Mouse (Mus musculus) stomach, postnatal 0 days (tissue): ENCODE measurements at regions not wholly inside any gene's neighbourhood (a gene's known extent, or its start where the extent isn't known, plus 50 kb on each side); places are given as distances from the start of the nearest gene placed in this dataset.

Experiments
- ATAC-seq: fragments of 200-750 bp; cut with Nextera tagmentation; 2 replicates; pipeline ENCODE4 v1.8.0; 2017; ENCODE audit not compliant: low FRiP score, low TSS enrichment
- DNase-seq: peaks from one replicate; pipeline ENCODE4 v3.0.0-alpha.2; 2016; ENCODE audit warnings: low spot score
- H3K27ac ChIP-seq: fragments of 300-500 bp; sonication (generic); replicated peaks from 2 replicates; pipeline ENCODE4 v1.5.1; 2014; ENCODE audit warnings: mild to moderate bottlenecking, control low read depth
- H3K27me3 ChIP-seq: fragments of 300-500 bp; sonication (generic); 2 replicates; pipeline ENCODE4 v1.6.1; 2014; ENCODE audit warnings: low read length; ENCODE audit not compliant: control insufficient read depth, insufficient read depth
- H3K36me3 ChIP-seq: fragments of 300-500 bp; sonication (generic); 2 replicates; pipeline ENCODE4 v1.6.1; 2014; ENCODE audit warnings: low read length, mixed read lengths; ENCODE audit not compliant: control insufficient read depth, insufficient read depth
- H3K4me1 ChIP-seq: fragments of 300-500 bp; sonication (generic); replicated peaks from 2 replicates; pipeline ENCODE4 v1.6.1; 2014; ENCODE audit warnings: antibody characterized with exemption; ENCODE audit not compliant: control insufficient read depth, insufficient read depth
- H3K4me2 ChIP-seq: fragments of 300-500 bp; sonication (generic); replicated peaks from 2 replicates; pipeline ENCODE4 v1.6.1; 2014; ENCODE audit warnings: low read depth, mild to moderate bottlenecking, control low read depth, moderate library complexity
- H3K4me3 ChIP-seq: fragments of 300-500 bp; sonication (generic); 2 replicates; pipeline ENCODE4 v1.5.1; 2014; ENCODE audit warnings: low read depth, low read length, control low read depth
- H3K9ac ChIP-seq: fragments of 300-500 bp; sonication (generic); 2 replicates; pipeline ENCODE4 v1.6.1; 2014; ENCODE audit warnings: mild to moderate bottlenecking, low read length, control low read depth, mixed read lengths
- H3K9me3 ChIP-seq: fragments of 300-500 bp; sonication (generic); 2 replicates; pipeline ENCODE4 v1.6.1; 2016; ENCODE audit warnings: low read length; ENCODE audit not compliant: control insufficient read depth
- CTCF ChIP-seq: IDR thresholded peaks from 2 replicates; pipeline ENCODE4 v1.5.1; 2016; ENCODE audit warnings: antibody characterized with exemption, low read depth, mild to moderate bottlenecking, moderate library complexity
- EP300 ChIP-seq: optimal IDR thresholded peaks from 2 replicates; pipeline ENCODE3; 2016; ENCODE audit warnings: antibody characterized with exemption
- WGBS: fragments of 180-500 bp; shearing (Covaris S2); extraction: QIAGEN DNeasy Blood & Tissue Kit; methylation state at CpG from one replicate; pipeline ENCODE4 v1.1.7; 2014; 5-methylcytosine and 5-hydroxymethylcytosine counted together

DNA sequence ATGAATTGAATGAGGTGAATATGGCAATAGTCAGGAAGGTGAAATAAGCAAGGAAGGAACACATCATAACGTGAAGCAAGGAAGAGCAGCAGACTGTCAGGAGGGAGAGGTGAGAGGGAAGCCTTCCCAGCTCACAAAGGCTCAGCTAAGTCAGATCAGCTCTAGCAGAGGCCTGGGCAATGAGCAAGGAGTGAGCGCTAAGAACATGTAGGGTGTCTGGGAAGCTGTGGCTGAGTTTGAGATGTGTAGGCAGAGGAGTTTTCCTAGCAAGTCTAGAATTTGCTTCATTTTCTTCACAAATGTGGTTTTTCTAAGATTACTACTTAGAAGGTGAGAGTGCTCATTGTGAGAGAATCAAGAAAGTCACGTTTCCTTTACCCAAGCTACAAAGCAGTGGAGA lies 803.5 kb upstream of the Chrm3 start:
- no peak overlapping the region for H3K4me3 ChIP-seq
- no peak overlapping the region for H3K27ac ChIP-seq
- DNase-seq, result no peak
- 69% methylated on average over 3 of the region's 3 CpGs for WGBS
- TF ChIP-seq EP300 (no peak), CTCF (no peak)
- no peaks in the 10 kb centered on the region for H3K36me3 ChIP-seq
- H3K4me2 ChIP-seq, result no peak overlapping the region
- no peak for ATAC-seq
- no peaks in the 10 kb centered on the region for H3K4me1 ChIP-seq
- H3K9ac ChIP-seq, result no peak overlapping the region
- no peaks in the 10 kb centered on the region for H3K9me3 ChIP-seq
- no peaks in the 10 kb centered on the region for H3K27me3 ChIP-seq

DNA sequence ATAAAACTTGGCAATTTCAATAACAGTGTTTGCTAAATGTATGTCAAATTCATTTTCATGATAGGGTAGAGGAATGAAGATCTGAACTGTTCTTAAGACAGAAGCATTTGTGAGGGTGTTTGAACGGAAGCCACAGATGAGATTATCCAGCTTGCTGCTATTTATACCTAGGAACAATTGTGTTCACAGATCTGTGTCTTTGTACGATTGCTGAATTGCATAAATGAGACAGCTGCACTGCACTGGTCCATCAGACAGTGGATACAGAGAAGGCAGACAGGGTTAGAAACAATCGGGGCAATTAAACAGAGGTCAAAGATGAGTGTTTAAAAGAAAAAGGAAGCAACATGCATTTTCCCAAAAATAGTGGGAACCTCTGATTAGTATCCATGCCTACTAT lies 786.6 kb upstream of the Chrm3 start:
- H3K36me3 ChIP-seq, result no peaks in the 10 kb centered on the region
- H3K9me3 ChIP-seq, result no peaks in the 10 kb centered on the region
- H3K9ac ChIP-seq, result no peak overlapping the region
- ATAC-seq (no peak), DNase-seq (no peak)
- WGBS, result 75% methylated on average over 3 of the region's 3 CpGs
- no peak for TF ChIP-seq CTCF
- no peak for TF ChIP-seq EP300
- H3K27me3 ChIP-seq, result no peaks in the 10 kb centered on the region
- no peak overlapping the region for H3K27ac ChIP-seq
- H3K4me2 ChIP-seq, result no peak overlapping the region
- no peak overlapping the region for H3K4me3 ChIP-seq
- H3K4me1 ChIP-seq, result no peaks in the 10 kb centered on the region

DNA sequence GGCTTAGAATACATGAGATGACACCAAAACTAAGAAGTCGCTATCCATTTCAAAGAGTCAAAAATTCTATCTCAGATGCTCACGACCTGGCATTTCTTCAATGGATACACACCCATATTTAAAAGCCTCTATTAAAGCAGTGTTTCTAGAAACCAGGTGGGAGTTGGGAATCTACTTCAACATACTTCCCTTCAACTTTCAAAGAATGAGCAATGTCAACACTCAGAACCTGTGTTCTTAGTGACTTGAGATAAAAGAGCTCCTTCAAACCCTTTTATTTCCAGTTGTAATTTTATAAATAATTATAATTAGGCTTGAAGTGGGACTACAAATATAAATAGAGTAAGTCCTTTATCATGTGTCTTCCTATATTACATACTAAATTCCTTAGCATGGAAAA lies 747.0 kb upstream of the Chrm3 start:
- 78% methylated on average over 2 of the region's 2 CpGs for WGBS
- Histone ChIP-seq H3K27me3 (no peaks in the 10 kb centered on the region), H3K9me3 (no peaks in the 10 kb centered on the region), H3K36me3 (no peaks in the 10 kb centered on the region), H3K4me3 (no peak overlapping the region), H3K4me2 (no peak overlapping the region), H3K4me1 (no peaks in the 10 kb centered on the region), H3K9ac (no peak overlapping the region), H3K27ac (no peak overlapping the region)
- TF ChIP-seq CTCF, result no peak
- no peak for TF ChIP-seq EP300
- DNase-seq (no peak), ATAC-seq (no peak)

DNA sequence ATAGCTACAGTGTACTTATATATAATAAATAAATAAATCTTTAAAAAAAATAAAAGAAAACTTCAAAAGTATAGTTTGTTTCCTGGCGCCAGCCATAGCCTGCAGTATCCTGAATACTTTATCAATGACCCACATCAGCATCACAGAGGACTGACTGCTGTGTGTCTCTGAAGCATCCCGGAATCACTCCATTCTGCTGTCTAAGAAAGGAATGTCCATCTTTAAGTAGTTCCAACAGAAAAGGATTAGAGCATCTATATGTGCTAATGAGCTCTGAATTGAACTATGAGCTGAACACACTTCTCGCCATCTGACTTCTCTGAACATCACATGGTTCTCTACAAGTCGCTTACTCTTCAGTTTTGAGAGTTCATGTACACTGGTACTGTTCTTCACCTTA lies 745.8 kb upstream of the Chrm3 start:
- ATAC-seq (no peak), DNase-seq (no peak)
- 91% methylated on average over 4 of the region's 4 CpGs for WGBS
- Histone ChIP-seq H3K27ac (no peak overlapping the region), H3K9me3 (no peaks in the 10 kb centered on the region), H3K4me1 (no peaks in the 10 kb centered on the region), H3K4me2 (no peak overlapping the region), H3K27me3 (no peaks in the 10 kb centered on the region), H3K4me3 (no peak overlapping the region), H3K36me3 (no peaks in the 10 kb centered on the region), H3K9ac (no peak overlapping the region)
- no peak for TF ChIP-seq EP300
- no peak for TF ChIP-seq CTCF

DNA sequence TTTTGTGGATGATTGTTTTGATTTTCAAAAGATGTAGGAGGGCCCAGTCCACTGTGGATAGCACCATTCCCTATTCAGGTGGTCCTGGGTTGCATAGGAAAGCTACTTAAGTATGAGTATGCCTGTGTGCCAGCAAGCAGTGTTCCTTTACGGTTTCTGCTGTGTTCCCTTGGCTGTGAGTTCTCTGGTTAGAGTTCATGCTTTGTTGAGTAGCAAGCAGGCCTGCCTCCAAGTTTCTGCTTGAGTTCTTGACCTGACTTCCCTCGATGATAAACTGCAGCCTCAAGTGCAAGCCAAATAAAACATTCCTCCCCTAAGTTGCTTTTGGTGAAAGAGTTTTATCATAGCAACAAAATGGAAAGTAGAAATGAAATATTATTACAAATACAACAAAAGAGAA lies 744.9 kb upstream of the Chrm3 start:
- H3K27me3 ChIP-seq, result no peaks in the 10 kb centered on the region
- H3K4me2 ChIP-seq, result no peak overlapping the region
- no peak overlapping the region for H3K27ac ChIP-seq
- TF ChIP-seq CTCF, result no peak
- TF ChIP-seq EP300, result no peak
- H3K4me3 ChIP-seq, result no peak overlapping the region
- H3K9ac ChIP-seq, result no peak overlapping the region
- no peak for DNase-seq
- H3K9me3 ChIP-seq, result no peaks in the 10 kb centered on the region
- no peaks in the 10 kb centered on the region for H3K36me3 ChIP-seq
- no peaks in the 10 kb centered on the region for H3K4me1 ChIP-seq
- ATAC-seq, result no peak
- WGBS, result 54% methylated on average over 2 of the region's 2 CpGs

DNA sequence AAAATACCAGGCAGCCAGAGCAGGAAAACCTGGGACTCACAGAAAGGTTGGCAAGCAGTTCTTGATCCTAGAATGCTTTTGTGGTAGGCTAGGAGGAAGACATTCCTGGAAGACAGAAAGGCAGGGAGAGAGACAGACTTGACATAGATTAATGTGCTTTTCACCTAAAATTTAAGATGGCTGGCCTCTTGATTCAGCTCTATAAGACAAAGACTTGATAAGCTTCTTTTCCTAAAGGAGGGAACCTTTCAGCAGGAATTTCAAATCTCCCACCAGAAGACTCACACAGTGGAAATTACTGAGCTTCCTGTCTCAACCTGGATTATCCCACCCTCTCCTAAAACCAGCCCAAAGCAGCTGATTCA lies 738.9 kb upstream of the Chrm3 start:
- Histone ChIP-seq H3K27me3 (no peaks in the 10 kb centered on the region), H3K27ac (no peak overlapping the region), H3K9ac (no peak overlapping the region), H3K4me2 (no peak overlapping the region), H3K4me1 (no peaks in the 10 kb centered on the region), H3K36me3 (no peaks in the 10 kb centered on the region), H3K4me3 (no peak overlapping the region), H3K9me3 (no peaks in the 10 kb centered on the region)
- no peak for ATAC-seq
- no peak for DNase-seq
- TF ChIP-seq CTCF (no peak), EP300 (no peak)
